Mouse (Mus musculus): ENCODE results near the gene Scnm1. TPM values are rescaled to one million over a fixed set of nuclear protein-coding genes. Genes with fewer than 3 reads are reported as not detected.

The Scnm1 gene
- 43.5 and 51.5 TPM in 2 replicates for polyA plus RNA-seq (2011; ENCODE audit: insufficient read length, low read depth, missing spikeins)

- Histone ChIP-seq H3K4me1 (ENCODE audit: control insufficient read depth, insufficient read depth, low read length) (peaks cover 2% of the 10 kb centered on the region; the same call in 1 of the 2 replicates), H3K4me3 (ENCODE audit: insufficient read depth, low read length) (peak within 1 kb of the TSS; percentile 92), H3K27ac (ENCODE audit: insufficient read depth, low read length) (peak within 1 kb of the TSS; percentile 59; the same call in 1 of the 2 replicates)
- no peak for TF ChIP-seq CTCF (IDR thresholded peaks at IDR 0.05; ENCODE audit: borderline replicate concordance, insufficient read depth, low read length)
- TF ChIP-seq POLR2A (IDR thresholded peaks at IDR 0.05; ENCODE audit: low read depth, low read length): peak; percentile 65
Observed at GRCm38 (mm10) chr3:95133680-95134101, at the start of gene Scnm1, which contains the start of gene Lysmd1. Gene Scnm1 (minus strand): TSS chr3:95134011. Gene Lysmd1 (plus strand): TSS chr3:95134088.

GRCm38 (mm10) chr3:95181841-95182240 lies 48.0 kb upstream of the Scnm1 start:
- peaks cover 6% of the 10 kb centered on the region; the same call in 1 of the 2 replicates for H3K4me1 ChIP-seq (ENCODE audit: control insufficient read depth, insufficient read depth, low read length)
- TF ChIP-seq CTCF (IDR thresholded peaks at IDR 0.05; ENCODE audit: borderline replicate concordance, insufficient read depth, low read length) (no peak), POLR2A (IDR thresholded peaks at IDR 0.05; ENCODE audit: low read depth, low read length) (no peak)
- H3K27ac ChIP-seq (ENCODE audit: insufficient read depth, low read length): no peak overlapping the region
- H3K4me3 ChIP-seq (ENCODE audit: insufficient read depth, low read length): no peak overlapping the region

DNA sequence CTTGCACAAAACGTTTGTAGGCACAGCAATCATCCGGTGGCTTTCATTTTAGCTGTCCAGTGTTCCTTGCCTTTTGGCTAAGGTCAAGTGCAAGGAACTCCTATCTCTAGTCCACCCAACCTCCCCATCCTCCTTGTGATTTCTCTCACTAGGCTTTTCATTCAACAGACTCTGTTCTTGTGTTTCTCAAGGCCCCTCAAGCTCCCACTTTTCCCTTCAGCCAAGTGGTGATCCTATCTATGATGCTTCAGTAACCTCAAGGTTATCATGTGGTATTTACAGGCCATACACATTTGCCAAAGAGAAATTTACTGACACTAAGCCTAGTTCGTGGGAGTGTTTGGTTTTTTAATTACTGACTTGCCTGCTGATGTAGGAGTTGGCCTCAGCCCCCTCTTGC lies 46.1 kb upstream of the Scnm1 start:
- no peak overlapping the region for H3K27ac ChIP-seq (ENCODE audit: insufficient read depth, low read length)

DNA sequence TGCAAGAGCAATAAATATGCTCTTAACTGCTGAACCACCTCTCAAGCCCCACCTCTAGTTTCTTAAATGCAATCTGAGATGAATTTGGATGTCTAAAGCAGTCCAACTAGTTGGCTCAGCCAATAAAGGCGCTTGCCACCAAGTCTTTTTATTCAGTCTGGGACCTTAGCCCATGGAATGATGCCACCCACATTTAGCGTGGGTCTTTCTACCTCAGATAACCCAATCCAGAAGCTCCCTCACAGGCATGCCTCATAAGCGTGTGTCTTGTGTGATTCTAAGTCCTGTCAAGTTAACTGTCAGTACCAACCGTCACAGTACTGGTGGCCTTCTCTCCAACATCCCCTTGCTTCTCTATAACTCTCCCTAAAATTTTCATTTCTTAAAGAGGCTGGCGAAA lies 45.1 kb upstream of the Scnm1 start:
- Histone ChIP-seq H3K27ac (ENCODE audit: insufficient read depth, low read length) (no peak overlapping the region), H3K4me3 (ENCODE audit: insufficient read depth, low read length) (no peak overlapping the region), H3K4me1 (ENCODE audit: control insufficient read depth, insufficient read depth, low read length) (peaks cover 6% of the 10 kb centered on the region; the same call in 1 of the 2 replicates)
- TF ChIP-seq POLR2A (IDR thresholded peaks at IDR 0.05; ENCODE audit: low read depth, low read length) (no peak), CTCF (IDR thresholded peaks at IDR 0.05; ENCODE audit: borderline replicate concordance, insufficient read depth, low read length) (no peak)

More for the DNA sequence above, 46.1 kb upstream of the Scnm1 start:
- TF ChIP-seq CTCF (IDR thresholded peaks at IDR 0.05; ENCODE audit: borderline replicate concordance, insufficient read depth, low read length): no peak
- TF ChIP-seq POLR2A (IDR thresholded peaks at IDR 0.05; ENCODE audit: low read depth, low read length): no peak
- no peak overlapping the region for H3K4me3 ChIP-seq (ENCODE audit: insufficient read depth, low read length)
- peaks cover 6% of the 10 kb centered on the region; the same call in 1 of the 2 replicates for H3K4me1 ChIP-seq (ENCODE audit: control insufficient read depth, insufficient read depth, low read length)

- Histone ChIP-seq H3K4me1 (ENCODE audit: control insufficient read depth, insufficient read depth, low read length) (peaks cover 6% of the 10 kb centered on the region; the same call in 1 of the 2 replicates), H3K4me3 (ENCODE audit: insufficient read depth, low read length) (no peak overlapping the region), H3K27ac (ENCODE audit: insufficient read depth, low read length) (no peak overlapping the region)
- no peak for TF ChIP-seq POLR2A (IDR thresholded peaks at IDR 0.05; ENCODE audit: low read depth, low read length)
- TF ChIP-seq CTCF (IDR thresholded peaks at IDR 0.05; ENCODE audit: borderline replicate concordance, insufficient read depth, low read length): no peak
Observed at GRCm38 (mm10) chr3:95177583-95177982, 43.8 kb upstream of the Scnm1 start.

DNA sequence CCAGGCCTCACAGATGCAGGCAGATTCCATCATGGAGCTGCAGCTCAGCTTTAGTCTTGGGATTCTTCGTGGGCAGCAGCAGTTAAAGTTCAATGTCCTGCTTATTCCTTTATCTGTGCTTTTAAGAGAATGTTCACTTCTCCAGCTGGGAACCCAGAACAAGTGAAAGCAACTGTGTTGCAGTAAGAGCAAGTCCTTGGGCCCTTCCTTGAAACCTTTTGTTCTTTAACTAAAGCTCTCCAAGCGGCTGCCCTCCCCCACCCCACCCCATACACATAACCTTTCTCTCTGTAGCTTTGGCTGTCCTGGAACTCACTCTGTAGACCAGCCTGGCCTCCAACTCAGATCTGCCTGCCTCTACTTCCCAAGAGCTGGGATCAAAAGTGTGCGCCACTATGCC lies 42.7 kb upstream of the Scnm1 start:
- Histone ChIP-seq H3K27ac (ENCODE audit: insufficient read depth, low read length) (no peak overlapping the region), H3K4me3 (ENCODE audit: insufficient read depth, low read length) (no peak overlapping the region), H3K4me1 (ENCODE audit: control insufficient read depth, insufficient read depth, low read length) (peaks cover 6% of the 10 kb centered on the region; the same call in 1 of the 2 replicates)
- TF ChIP-seq POLR2A (IDR thresholded peaks at IDR 0.05; ENCODE audit: low read depth, low read length) (no peak), CTCF (IDR thresholded peaks at IDR 0.05; ENCODE audit: borderline replicate concordance, insufficient read depth, low read length) (no peak)

GRCm38 (mm10) chr3:95174011-95174592 lies 40.3 kb upstream of the Scnm1 start:
- Histone ChIP-seq H3K4me3 (ENCODE audit: insufficient read depth, low read length) (no peak overlapping the region), H3K4me1 (ENCODE audit: control insufficient read depth, insufficient read depth, low read length) (peaks cover 6% of the 10 kb centered on the region; the same call in 1 of the 2 replicates), H3K27ac (ENCODE audit: insufficient read depth, low read length) (no peak overlapping the region)

DNA sequence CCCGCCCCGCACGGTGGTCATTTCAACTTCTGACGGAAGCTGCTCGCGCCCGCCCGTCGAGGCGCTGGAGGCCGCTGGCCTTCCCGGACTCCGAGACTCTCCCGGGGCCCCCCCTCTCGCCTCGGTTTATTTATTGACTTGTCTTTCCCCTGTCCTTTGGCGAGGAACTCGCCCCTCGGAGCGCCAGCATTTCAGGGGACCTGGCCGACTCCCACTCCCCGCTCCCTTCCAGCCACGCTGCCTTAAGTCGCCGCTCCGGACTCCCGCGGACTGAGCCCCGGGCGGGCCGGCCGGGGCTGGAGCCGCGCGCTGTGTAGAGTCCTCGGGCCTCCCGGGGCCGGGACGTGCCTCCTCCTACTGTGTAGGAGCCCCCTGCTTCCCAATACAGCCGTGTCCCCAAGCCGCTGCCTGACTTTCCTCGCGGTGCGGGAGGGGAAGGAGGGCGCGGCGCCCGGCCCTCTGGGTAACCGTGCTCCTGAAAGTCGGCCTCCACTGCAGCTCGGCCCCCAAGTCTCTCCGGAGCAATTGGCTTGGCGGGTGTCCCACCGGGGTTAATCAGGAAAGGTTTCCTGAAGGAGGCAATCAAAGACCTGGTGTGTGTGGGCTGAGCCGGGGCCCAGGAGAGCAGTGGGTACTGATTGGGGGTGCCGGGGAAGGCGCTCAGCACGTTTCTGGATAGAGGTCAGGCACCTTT lies 39.6 kb upstream of the Scnm1 start:
- no peak for TF ChIP-seq CTCF (IDR thresholded peaks at IDR 0.05; ENCODE audit: borderline replicate concordance, insufficient read depth, low read length)
- TF ChIP-seq POLR2A (IDR thresholded peaks at IDR 0.05; ENCODE audit: low read depth, low read length): no peak
- H3K4me3 ChIP-seq (ENCODE audit: insufficient read depth, low read length): no peak overlapping the region

More at GRCm38 (mm10) chr3:95174011-95174592, 40.3 kb upstream of the Scnm1 start:
- TF ChIP-seq CTCF (IDR thresholded peaks at IDR 0.05; ENCODE audit: borderline replicate concordance, insufficient read depth, low read length) (peak; percentile 66; the same call in 1 of the 2 replicates), POLR2A (IDR thresholded peaks at IDR 0.05; ENCODE audit: low read depth, low read length) (no peak)

GRCm38 (mm10) chr3:95172526-95173255 lies 38.9 kb upstream of the Scnm1 start:
- no peak overlapping the region for H3K27ac ChIP-seq (ENCODE audit: insufficient read depth, low read length)
- TF ChIP-seq POLR2A (IDR thresholded peaks at IDR 0.05; ENCODE audit: low read depth, low read length): no peak
- no peak for TF ChIP-seq CTCF (IDR thresholded peaks at IDR 0.05; ENCODE audit: borderline replicate concordance, insufficient read depth, low read length)
- H3K4me1 ChIP-seq (ENCODE audit: control insufficient read depth, insufficient read depth, low read length): peaks cover 5% of the 10 kb centered on the region; the same call in 1 of the 2 replicates
- no peak overlapping the region for H3K4me3 ChIP-seq (ENCODE audit: insufficient read depth, low read length)

More for the DNA sequence above, 39.6 kb upstream of the Scnm1 start:
- Histone ChIP-seq H3K27ac (ENCODE audit: insufficient read depth, low read length) (no peak overlapping the region), H3K4me1 (ENCODE audit: control insufficient read depth, insufficient read depth, low read length) (peaks cover 6% of the 10 kb centered on the region; the same call in 1 of the 2 replicates)
